Mouse (Mus musculus): ENCODE results near the gene Itk. TPM values are rescaled to one million over a fixed set of nuclear protein-coding genes. Genes with fewer than 3 reads are reported as not detected.
A peak's percentile ranks its signal among the peaks of the same experiment; 100 is the strongest.
"Not testable (repeated sequence)": the region's sequence is repeated elsewhere in the genome, so short reads cannot be mapped to it uniquely, and the experiment has no call there.

The Itk gene
- polyA plus RNA-seq (2021), result 0.03 TPM

GRCm38 (mm10) chr11:46389336-46390117 lies at the start of gene Itk:
Gene Itk, minus strand, starts transcription at chr11:46389515.
- ATAC-seq (no peak), DNase-seq (ENCODE audit: low read depth, low spot score) (no peak)
- no peak for TF ChIP-seq CTCF (IDR thresholded peaks at IDR 0.05)
- POLR2A ChIA-PET, result no interaction called here
- CTCF ChIA-PET, result no interaction called here
- peaks cover 3% of the 10 kb centered on the region for H3K27me3 ChIP-seq
- in situ Hi-C loops (cut with MboI; ENCODE audit: low pct_unique_long_range_greater_than_20kb), result no loop called here

- in situ Hi-C loops (cut with MboI; ENCODE audit: low pct_unique_long_range_greater_than_20kb), result loop anchor here (5.0 to 10.0 kb wide), 2 partner anchors 297 to 485 kb away; partner anchors contain the start of gene Havcr1
- no peak for DNase-seq (ENCODE audit: low read depth, low spot score)
- H3K27me3 ChIP-seq, result no peaks in the 10 kb centered on the region
- ChIA-PET CTCF (no interaction called here), POLR2A (no interaction called here)
- peak; percentile 17 for ATAC-seq
- no peak for TF ChIP-seq CTCF (IDR thresholded peaks at IDR 0.05)
Observed at GRCm38 (mm10) chr11:46437459-46438000, 48.2 kb upstream of the Itk start.

- TF ChIP-seq CTCF (IDR thresholded peaks at IDR 0.05), result no peak
- no peaks in the 10 kb centered on the region for H3K27me3 ChIP-seq
- in situ Hi-C loops (cut with MboI; ENCODE audit: low pct_unique_long_range_greater_than_20kb), result loop anchor here (5.0 to 10.0 kb wide), 2 partner anchors 298 to 485 kb away; partner anchors contain the start of gene Havcr1
- ATAC-seq, result peak; percentile 99
- peak; percentile 83 for DNase-seq (ENCODE audit: low read depth, low spot score)
- ChIA-PET CTCF (no interaction called here), POLR2A (no interaction called here)
Observed at GRCm38 (mm10) chr11:46436760-46437458, 47.6 kb upstream of the Itk start, which contains the start of gene Med7. Gene Med7, plus strand, starts transcription at chr11:46436925.

GRCm38 (mm10) chr11:46435363-46435762 lies 46.0 kb upstream of the Itk start:
- DNase-seq (ENCODE audit: low read depth, low spot score), result no peak
- CTCF ChIA-PET, result interaction anchor here (1.0 kb wide), 1 partner anchor 166 kb away, joined by 3 read pairs; no protein-coding TSS in a partner anchor
- POLR2A ChIA-PET, result no interaction called here
- in situ Hi-C loops (cut with MboI; ENCODE audit: low pct_unique_long_range_greater_than_20kb), result loop anchor here (5.0 to 10.0 kb wide), 2 partner anchors 299 to 483 kb away; partner anchors contain the start of gene Havcr1
- no peak for TF ChIP-seq CTCF (IDR thresholded peaks at IDR 0.05)
- ATAC-seq, result no peak
- no peaks in the 10 kb centered on the region for H3K27me3 ChIP-seq

- CTCF ChIA-PET, result interaction anchor here (1.0 to 3.2 kb wide), 16 partner anchors 9 to 320 kb away, joined by 3 to 24 read pairs (median 4); no protein-coding TSS in a partner anchor
- in situ Hi-C loops (cut with MboI; ENCODE audit: low pct_unique_long_range_greater_than_20kb), result loop anchor here (5.0 to 10.0 kb wide), 2 partner anchors 159 to 304 kb away; partner anchors contain the start of gene Havcr1
- no peaks in the 10 kb centered on the region for H3K27me3 ChIP-seq
- peak; percentile 88 for TF ChIP-seq CTCF (IDR thresholded peaks at IDR 0.05)
- peak; percentile 99 for ATAC-seq
- peak; percentile 20 for DNase-seq (ENCODE audit: low read depth, low spot score)
- POLR2A ChIA-PET, result no interaction called here
Observed at GRCm38 (mm10) chr11:46431129-46431528, 41.8 kb upstream of the Itk start.

- ChIA-PET CTCF (interaction anchor here (1.2 to 3.2 kb wide), 6 partner anchors 12 to 183 kb away, joined by 3 to 24 read pairs (median 4); no protein-coding TSS in a partner anchor), POLR2A (no interaction called here)
- no peak for ATAC-seq
- no peak for DNase-seq (ENCODE audit: low read depth, low spot score)
- in situ Hi-C loops (cut with MboI; ENCODE audit: low pct_unique_long_range_greater_than_20kb), result loop anchor here (5.0 to 10.0 kb wide), 2 partner anchors 158 to 305 kb away; partner anchors contain the start of gene Havcr1
- peak; percentile 33 for TF ChIP-seq CTCF (IDR thresholded peaks at IDR 0.05)
- no peaks in the 10 kb centered on the region for H3K27me3 ChIP-seq
Observed at GRCm38 (mm10) chr11:46430123-46430522, 40.8 kb upstream of the Itk start.

GRCm38 (mm10) chr11:46428131-46428530 lies 38.8 kb upstream of the Itk start:
- peak; percentile 29 for ATAC-seq
- H3K27me3 ChIP-seq; POLR2A ChIA-PET; in situ Hi-C loops (cut with MboI; ENCODE audit: low pct_unique_long_range_greater_than_20kb); DNase-seq (ENCODE audit: low read depth, low spot score): not testable (repeated sequence)
- CTCF ChIA-PET, result interaction anchor here (1.8 kb wide), 1 partner anchor 153 kb away, joined by 4 read pairs; no protein-coding TSS in a partner anchor

- H3K27me3 ChIP-seq, result no peaks in the 10 kb centered on the region
- in situ Hi-C loops (cut with MboI; ENCODE audit: low pct_unique_long_range_greater_than_20kb), result no loop called here
- ChIA-PET POLR2A (no interaction called here), CTCF (interaction anchor here (1.4 kb wide), 1 partner anchor 10 kb away, joined by 4 read pairs; no protein-coding TSS in a partner anchor)
- no peak for ATAC-seq
- no peak for DNase-seq (ENCODE audit: low read depth, low spot score)
- no peak for TF ChIP-seq CTCF (IDR thresholded peaks at IDR 0.05)
Observed at GRCm38 (mm10) chr11:46421086-46421888, 32.0 kb upstream of the Itk start.

- POLR2A ChIA-PET, result no interaction called here
- no peak for ATAC-seq
- no peak for TF ChIP-seq CTCF (IDR thresholded peaks at IDR 0.05)
- in situ Hi-C loops (cut with MboI; ENCODE audit: low pct_unique_long_range_greater_than_20kb), result no loop called here
- H3K27me3 ChIP-seq, result no peaks in the 10 kb centered on the region
- CTCF ChIA-PET, result no interaction called here
- DNase-seq (ENCODE audit: low read depth, low spot score), result no peak
Observed at GRCm38 (mm10) chr11:46418860-46419259, 29.5 kb upstream of the Itk start.

GRCm38 (mm10) chr11:46418438-46418837 lies 29.1 kb upstream of the Itk start:
- in situ Hi-C loops (cut with MboI; ENCODE audit: low pct_unique_long_range_greater_than_20kb), result no loop called here
- ATAC-seq, result no peak
- DNase-seq (ENCODE audit: low read depth, low spot score), result no peak
- TF ChIP-seq CTCF (IDR thresholded peaks at IDR 0.05), result no peak
- ChIA-PET POLR2A (no interaction called here), CTCF (no interaction called here)
- no peaks in the 10 kb centered on the region for H3K27me3 ChIP-seq
